Mouse (Mus musculus) yolk sac, embryonic 10.5 days (tissue): ENCODE measurements at regions not wholly inside any gene's neighbourhood (a gene's known extent, or its start where the extent isn't known, plus 50 kb on each side); places are given as distances from the start of the nearest gene placed in this dataset.

Experiments used
- DNase-seq: peaks from one replicate; pipeline ENCODE4 v3.0.0-alpha.2; 2017; ENCODE audit warnings: low spot score

DNA sequence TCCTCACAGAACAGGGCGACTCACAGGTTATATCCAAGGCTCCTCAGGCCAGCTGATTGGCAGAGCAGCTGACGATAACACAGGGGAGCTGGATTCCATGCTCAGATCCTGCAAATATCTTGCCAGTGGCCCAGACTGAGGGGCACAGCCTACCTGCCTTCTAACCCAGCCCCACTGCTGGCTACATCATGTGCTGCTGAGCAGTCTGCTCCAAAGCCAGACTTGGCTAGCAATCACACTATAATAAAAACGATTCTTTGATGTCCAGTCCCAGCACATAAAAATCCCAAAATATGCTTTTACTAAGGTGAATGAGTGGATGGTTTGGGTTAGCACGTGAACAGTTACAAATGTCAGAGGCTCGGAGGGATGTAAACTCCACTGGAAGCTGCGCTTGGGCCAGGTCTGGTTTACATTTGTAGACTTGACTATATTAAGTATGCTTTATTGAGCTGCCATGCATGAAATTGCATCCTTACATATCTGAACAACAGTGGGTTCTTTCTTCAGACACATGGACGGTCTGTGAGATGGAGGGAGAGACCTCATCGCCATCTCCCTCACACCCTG lies 200.2 kb downstream of the Thbs2 start:
- DNase-seq: no peak

DNA sequence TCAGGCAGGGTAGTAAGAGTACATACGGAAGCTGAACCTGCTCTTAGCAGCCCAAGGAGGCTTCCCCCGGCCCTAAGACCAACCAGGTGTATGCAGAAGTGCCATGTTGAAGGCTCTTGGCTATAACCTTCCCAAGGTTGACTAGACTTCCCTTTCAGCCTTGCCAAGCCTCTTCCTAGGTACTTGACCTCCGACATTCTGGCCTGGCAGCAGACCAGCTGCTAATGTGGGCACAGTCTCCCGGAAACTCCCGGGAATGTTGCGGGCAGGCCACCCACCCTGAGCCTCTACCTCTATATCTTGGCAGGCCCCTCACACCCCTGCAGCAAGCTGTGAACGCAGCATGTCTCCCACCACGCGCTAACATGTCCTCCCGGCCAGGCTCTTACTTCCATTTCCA lies 201.1 kb downstream of the Thbs2 start:
- DNase-seq: no peak

DNA sequence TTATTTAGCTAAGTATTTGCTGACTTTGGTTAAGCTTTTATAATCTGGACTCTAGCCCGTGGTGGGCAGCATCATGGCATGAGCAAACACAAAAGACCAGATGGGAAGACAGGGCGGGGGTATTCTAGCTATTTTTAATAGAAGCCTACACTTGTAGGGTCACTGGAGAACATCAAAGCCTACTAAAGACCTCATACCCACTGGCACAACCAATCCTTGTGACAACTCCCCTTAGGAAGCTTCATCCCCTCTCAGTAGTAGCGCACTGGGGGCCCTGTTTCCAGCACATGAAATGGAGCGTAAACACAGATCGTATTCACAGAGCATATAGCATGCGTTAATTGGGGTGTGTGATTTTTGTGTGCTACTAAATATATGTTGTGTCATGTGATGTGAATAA lies 202.4 kb downstream of the Smoc2 start:
- no peak for DNase-seq

DNA sequence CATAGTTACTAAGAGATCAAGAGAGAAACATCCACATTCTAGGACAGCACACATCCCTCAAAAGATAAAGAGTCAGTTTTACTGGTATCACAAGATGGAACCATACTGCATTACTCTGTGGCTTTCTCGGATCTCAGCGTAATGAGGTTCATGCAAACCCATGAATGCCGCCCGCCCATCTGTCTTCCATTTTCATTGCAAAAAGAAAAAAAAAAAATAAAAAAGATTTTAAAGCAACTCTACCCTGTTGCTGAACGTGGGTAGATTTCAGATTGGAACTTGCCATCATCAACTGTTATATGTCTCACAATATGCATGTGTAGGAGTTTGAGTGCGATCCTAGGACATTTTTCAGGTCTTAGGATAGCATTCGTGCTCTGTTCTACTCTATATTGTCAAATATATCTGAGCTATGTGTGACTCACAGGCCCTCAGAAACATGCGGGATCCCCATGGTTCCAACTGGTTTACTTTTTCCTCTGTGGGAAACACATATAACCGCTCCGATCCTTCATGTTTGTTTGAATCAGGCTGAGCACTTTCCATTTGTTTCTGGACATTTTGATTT lies 199.7 kb downstream of the Smoc2 start:
- DNase-seq: no peak

DNA sequence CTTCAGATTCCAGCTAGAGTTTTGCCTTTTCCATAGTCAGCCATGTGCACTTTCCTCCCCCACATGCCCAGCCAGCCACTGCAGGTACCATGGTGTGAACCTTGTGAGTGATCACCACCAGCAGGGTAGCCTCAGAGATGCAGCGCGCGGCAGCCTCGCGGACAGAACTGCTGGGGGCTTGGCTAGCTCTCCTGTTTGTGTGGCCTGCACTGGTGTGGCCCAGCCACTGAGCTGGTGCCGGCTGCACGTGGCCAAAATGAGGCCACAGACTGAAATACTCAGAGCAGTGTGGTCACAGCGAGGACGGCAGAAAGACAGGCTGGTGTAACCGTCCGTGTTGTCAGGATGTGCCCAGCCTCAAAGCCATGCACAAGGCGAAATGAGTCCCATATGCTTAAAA lies 197.4 kb downstream of the Smoc2 start:
- peak; percentile 25 for DNase-seq

DNA sequence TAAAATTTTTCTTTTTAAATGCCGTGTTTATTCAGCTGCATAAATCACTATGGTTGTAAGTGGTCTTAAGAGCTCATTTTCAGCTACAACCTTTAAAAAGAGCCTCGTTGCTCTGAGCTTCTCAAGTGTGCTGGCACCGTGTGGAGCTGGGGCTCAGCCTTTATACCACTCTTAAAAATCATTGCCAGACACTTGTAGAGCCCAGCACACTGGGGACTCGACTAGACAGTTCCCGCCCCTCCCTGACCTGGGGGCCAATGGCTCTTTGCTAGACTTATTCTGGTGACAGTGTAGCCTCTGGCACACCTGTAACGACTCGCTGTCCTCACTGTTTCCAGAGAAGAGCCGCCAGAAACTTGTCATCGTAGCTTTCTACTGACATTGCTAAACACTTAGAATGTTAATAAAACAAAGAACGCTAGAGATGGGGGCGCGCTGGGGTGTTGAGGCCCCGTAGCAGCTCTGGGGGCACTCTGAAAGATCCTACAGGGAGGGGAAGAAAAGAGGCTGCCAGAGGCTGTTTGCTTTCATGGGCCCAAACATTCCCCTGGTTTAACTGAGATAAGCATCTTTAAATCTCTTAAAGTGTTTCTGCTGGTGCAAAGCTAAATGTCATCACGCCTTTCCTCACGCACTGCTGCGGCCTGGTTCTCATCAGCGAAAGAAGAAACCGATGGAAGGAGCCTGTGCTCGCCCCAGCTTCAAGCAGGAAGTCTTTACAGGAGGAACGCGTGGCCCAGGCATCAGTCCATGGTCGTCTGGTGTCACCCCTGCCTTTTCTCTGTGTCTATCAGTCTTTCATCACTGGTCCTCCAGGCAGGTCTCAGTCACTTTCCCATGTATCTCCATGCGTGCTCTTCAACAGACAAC lies 196.7 kb downstream of the Smoc2 start:
- peak; percentile 39 for DNase-seq

DNA sequence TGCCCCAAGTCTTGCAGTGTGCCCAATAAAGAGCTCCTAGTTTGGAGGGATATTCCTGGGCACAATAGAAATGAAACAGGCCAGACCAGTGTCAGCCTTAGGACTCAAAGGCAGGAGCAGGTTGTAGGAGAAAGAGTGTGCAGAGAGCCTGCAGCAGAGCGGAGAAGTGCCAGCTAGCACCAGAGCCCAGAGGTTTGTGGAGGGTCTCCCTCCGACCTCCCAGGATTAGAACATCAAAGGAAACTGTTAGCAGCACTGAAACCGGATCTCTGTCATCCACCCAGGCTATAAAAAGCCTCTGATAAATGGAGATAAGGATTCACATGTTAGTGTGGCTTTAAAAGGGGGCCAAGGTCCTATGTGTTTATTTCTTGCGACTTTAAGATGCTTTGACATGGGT lies 196.0 kb downstream of the Smoc2 start:
- DNase-seq: no peak

DNA sequence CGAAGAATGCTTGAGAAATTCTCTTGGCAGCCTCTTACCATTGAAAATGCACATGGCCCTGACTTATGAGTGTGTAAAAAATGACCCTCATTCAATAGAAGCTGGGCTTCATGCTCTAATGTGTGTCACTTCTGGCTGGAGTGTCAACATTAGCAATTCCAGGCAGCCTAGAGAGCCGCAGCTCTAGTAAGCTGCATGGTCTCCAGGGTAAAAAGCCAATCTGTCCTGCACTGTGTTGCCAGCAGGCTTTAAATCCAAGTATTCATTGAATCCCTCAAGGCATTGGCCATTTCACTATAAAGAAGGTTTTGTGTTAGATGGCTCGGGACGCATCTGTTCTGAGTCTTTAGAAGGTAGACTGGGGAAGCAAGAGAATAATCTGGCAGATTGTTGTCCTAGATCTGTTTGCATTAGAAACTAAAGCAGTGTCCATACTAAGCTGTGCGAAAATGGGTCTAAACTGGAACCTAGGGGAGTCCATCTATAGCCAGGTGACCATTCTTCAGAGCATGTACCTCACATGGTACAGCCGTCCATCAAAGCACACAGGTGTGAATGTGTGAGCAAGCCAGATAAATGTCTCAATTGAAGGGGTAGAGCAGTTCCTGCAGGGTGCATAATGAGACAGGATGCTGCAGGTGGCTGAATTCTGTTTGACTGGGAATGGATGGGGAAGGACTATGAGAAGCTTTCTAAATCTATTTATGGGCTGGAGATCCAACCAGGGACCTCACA lies 189.6 kb downstream of the Smoc2 start:
- DNase-seq: no peak

DNA sequence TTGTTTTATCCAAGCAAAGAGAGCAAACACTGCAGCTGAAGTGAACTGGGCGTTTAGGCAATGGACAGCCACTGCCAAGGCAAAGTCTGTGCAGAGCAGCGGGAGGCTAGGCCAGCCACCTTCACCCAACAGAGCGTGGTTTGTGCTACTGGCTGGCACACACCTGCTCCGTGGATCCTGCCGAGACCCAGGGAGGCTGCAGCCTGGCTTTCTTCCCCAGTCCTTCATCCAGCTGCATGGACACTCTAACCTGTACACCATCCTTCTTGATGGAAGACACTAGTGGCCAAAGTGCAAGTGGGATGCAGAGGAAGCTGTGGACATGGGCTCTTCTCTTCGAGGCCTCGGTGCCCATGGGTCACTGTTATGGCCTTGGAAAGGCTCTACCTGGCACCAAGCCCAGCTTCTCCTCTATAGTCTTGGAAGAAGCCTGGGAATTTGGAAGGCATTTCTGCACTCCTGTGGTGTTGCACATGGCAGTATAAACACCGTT lies 176.0 kb downstream of the Smoc2 start:
- DNase-seq: no peak
